Mouse (Mus musculus) cerebellum, postnatal 10 days (tissue): ENCODE data around the gene Sult2a2.
"Not testable (repeated sequence)": the region's sequence is repeated elsewhere in the genome, so short reads cannot be mapped to it uniquely, and the experiment has no call there.

Experiments used
- DNase-seq, 2 experiments: peaks; one replicate each; pipeline ENCODE4 v3.0.0; 2021; ENCODE audit warnings: mixed read lengths in 2 of 2

Sult2a2 gene

GRCm38 (mm10) chr7:13733205-13733604 is at the start of gene Sult2a2:
Sult2a2 (plus strand) TSS chr7:13733505.
- not testable (repeated sequence) for DNase-seq

GRCm38 (mm10) chr7:13813913-13814312 is 80.6 kb downstream of the Sult2a2 start:
- no peak for DNase-seq
